Mouse (Mus musculus): ENCODE results near the gene Fam118a. TPM values are rescaled to one million over a fixed set of nuclear protein-coding genes. Genes with fewer than 3 reads are reported as not detected.

The Fam118a gene
- total and polyA plus RNA-seq, 3 experiments, result 11.7 to 12.9 TPM; not detected in 1

GRCm38 (mm10) chr15:85049758-85050157, 21.0 kb downstream of the Fam118a start:
- Histone ChIP-seq H3K27me3 (ENCODE audit: control insufficient read depth in 1 of 2, insufficient read depth in 2 of 2, low read length in 2 of 2) (no peaks in the 10 kb centered on the region), H3K4me3 (ENCODE audit: control insufficient read depth in 1 of 2, insufficient read depth in 1 of 2, low read depth in 2 of 2, low read length in 2 of 2) (no peak overlapping the region), H3K79me2 (ENCODE audit: control insufficient read depth, insufficient read depth, low read length, poor library complexity) (no peaks in the 10 kb centered on the region), H3K9me3 (replicated peaks; ENCODE audit: insufficient read depth, low read length) (no peaks in the 10 kb centered on the region), H3K9ac (ENCODE audit: control insufficient read depth, low read depth, low read length, poor library complexity, severe bottlenecking) (no peak overlapping the region), H3K4me1 (ENCODE audit: control insufficient read depth in 1 of 2, insufficient read depth in 2 of 2, low read length in 2 of 2) (no peaks in the 10 kb centered on the region), H3K36me3 (ENCODE audit: control insufficient read depth in 1 of 2, insufficient read depth in 2 of 2, low read length in 2 of 2) (no peaks in the 10 kb centered on the region), H3K27ac (ENCODE audit: control insufficient read depth, low read depth, low read length) (no peak overlapping the region)
- TF ChIP-seq KAT2A (conservative IDR thresholded peaks at IDR 0.05; ENCODE audit: low read depth, low read length) (no peak), ETS1 (IDR thresholded peaks at IDR 0.05; ENCODE audit: low read depth, low read length) (no peak), RAD21 (IDR thresholded peaks at IDR 0.05; ENCODE audit: low read depth, low read length) (no peak), POLR2AphosphoS5 (IDR thresholded peaks at IDR 0.05; ENCODE audit: borderline replicate concordance, low read depth, low read length) (no peak), ZNF384 (IDR thresholded peaks at IDR 0.05; ENCODE audit: low read depth, low read length) (no peak), MAZ (IDR thresholded peaks at IDR 0.05; ENCODE audit: low read depth, low read length) (no peak), MYB (IDR thresholded peaks at IDR 0.05; ENCODE audit: low read depth, low read length) (no peak), JUND (IDR thresholded peaks at IDR 0.05; ENCODE audit: low read depth, low read length) (no peak), E2F4 (IDR thresholded peaks at IDR 0.05; ENCODE audit: borderline replicate concordance, low read depth, low read length) (no peak), ELF1 (IDR thresholded peaks at IDR 0.05; ENCODE audit: low read depth, low read length) (no peak), USF1 (IDR thresholded peaks at IDR 0.05; ENCODE audit: low read depth, low read length) (no peak), HCFC1 (IDR thresholded peaks at IDR 0.05; ENCODE audit: low read depth, low read length) (no peak), RCOR1 (IDR thresholded peaks at IDR 0.05; ENCODE audit: low read depth, low read length) (no peak), GABPA (IDR thresholded peaks at IDR 0.05; ENCODE audit: low read depth, low read length) (no peak), TBP (IDR thresholded peaks at IDR 0.05; ENCODE audit: low read depth, low read length) (no peak), NELFE (IDR thresholded peaks at IDR 0.05; ENCODE audit: low read depth, low read length) (no peak)
- DNase-seq (ENCODE audit: low read depth, low spot score), result no peak

DNA sequence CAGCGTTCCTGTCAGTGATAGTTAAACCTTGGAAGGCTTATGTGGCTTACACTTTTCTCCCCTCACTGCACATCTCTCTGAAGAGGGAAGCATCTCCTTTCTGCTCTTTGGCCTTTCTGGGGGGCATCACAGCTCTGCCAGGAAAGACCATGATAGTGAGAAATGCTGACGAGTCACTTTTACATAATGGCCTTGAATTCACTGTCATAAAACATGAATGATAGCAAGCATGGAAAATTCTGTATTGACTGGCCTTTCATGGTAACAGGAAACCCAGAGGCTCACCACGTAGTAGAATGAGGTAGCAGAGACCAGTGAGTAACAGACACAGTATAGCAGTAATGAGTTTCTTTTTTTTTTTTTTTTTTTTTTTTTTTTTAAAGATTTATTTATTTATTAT, 25.4 kb downstream of the Fam118a start:
- DNase-seq (ENCODE audit: low read depth, low spot score), result no peak
- Histone ChIP-seq H3K79me2 (ENCODE audit: control insufficient read depth, insufficient read depth, low read length, poor library complexity) (no peaks in the 10 kb centered on the region), H3K27ac (ENCODE audit: control insufficient read depth, low read depth, low read length) (no peak overlapping the region), H3K36me3 (ENCODE audit: control insufficient read depth in 1 of 2, insufficient read depth in 2 of 2, low read length in 2 of 2) (no peaks in the 10 kb centered on the region), H3K9me3 (replicated peaks; ENCODE audit: insufficient read depth, low read length) (no peaks in the 10 kb centered on the region), H3K4me1 (ENCODE audit: control insufficient read depth in 1 of 2, insufficient read depth in 2 of 2, low read length in 2 of 2) (no peaks in the 10 kb centered on the region), H3K4me3 (ENCODE audit: control insufficient read depth in 1 of 2, insufficient read depth in 1 of 2, low read depth in 2 of 2, low read length in 2 of 2) (no peak overlapping the region), H3K27me3 (ENCODE audit: control insufficient read depth in 1 of 2, insufficient read depth in 2 of 2, low read length in 2 of 2) (no peaks in the 10 kb centered on the region), H3K9ac (ENCODE audit: control insufficient read depth, low read depth, low read length, poor library complexity, severe bottlenecking) (no peak overlapping the region)
- TF ChIP-seq POLR2A (IDR thresholded peaks at IDR 0.05; ENCODE audit: control insufficient read depth in 1 of 2, insufficient read depth in 1 of 2, low read depth in 1 of 2, low read length in 2 of 2, poor library complexity in 1 of 2) (no peak), JUND (IDR thresholded peaks at IDR 0.05; ENCODE audit: low read depth, low read length) (no peak), TCF12 (IDR thresholded peaks at IDR 0.05; ENCODE audit: low read depth, low read length) (no peak), RCOR1 (IDR thresholded peaks at IDR 0.05; ENCODE audit: low read depth, low read length) (no peak), ZMIZ1 (IDR thresholded peaks at IDR 0.05; ENCODE audit: low read depth, low read length) (no peak), ELF1 (IDR thresholded peaks at IDR 0.05; ENCODE audit: low read depth, low read length) (no peak), EP300 (IDR thresholded peaks at IDR 0.05; ENCODE audit: low read depth in 1 of 2, low read length in 2 of 2) (no peak), TBP (IDR thresholded peaks at IDR 0.05; ENCODE audit: low read depth, low read length) (no peak), SMC3 (IDR thresholded peaks at IDR 0.05; ENCODE audit: low read depth, low read length) (no peak)

Measured in MEL (cell line).